Comparison of ENCODE assay signal across 8 mouse cellular contexts in genomic region chr5:27792173-27792470, GRCm38 (mm10). TPM values are rescaled to one million over a fixed set of nuclear protein-coding genes. Genes with fewer than 3 reads are reported as not detected.
DNase-seq lines count a peak whose midpoint lies in the region; ATAC-seq and TF ChIP-seq lines count a peak whose summit lies in the region.

No protein-coding gene starts in this region.

- peak overlapping the region; percentile 83 for H3K9ac ChIP-seq in lung, embryonic 15.5 days
- H3K9ac ChIP-seq in limb, embryonic 12.5 days (replicated peaks), result peak overlapping the region; percentile 84

- no peaks in the 10 kb centered on the region for H3K9me3 ChIP-seq in lung, embryonic 15.5 days
- no peaks in the 10 kb centered on the region for H3K9me3 ChIP-seq in forebrain, embryonic 10.5 days
- no peaks in the 10 kb centered on the region for H3K9me3 ChIP-seq in limb, embryonic 12.5 days

- peaks cover 24% of the 10 kb centered on the region for H3K4me1 ChIP-seq in lung, embryonic 15.5 days
- H3K4me1 ChIP-seq in forebrain, embryonic 10.5 days, result peaks cover 23% of the 10 kb centered on the region
- H3K4me1 ChIP-seq in limb, embryonic 12.5 days (replicated peaks), result peaks cover 18% of the 10 kb centered on the region
- H3K4me1 ChIP-seq in olfactory bulb, adult 2 months (ENCODE audit: control insufficient read depth, insufficient read depth, low read length), result peaks cover 7% of the 10 kb centered on the region

- H3K27me3 ChIP-seq in lung, embryonic 15.5 days, result no peaks in the 10 kb centered on the region
- no peaks in the 10 kb centered on the region for H3K27me3 ChIP-seq in forebrain, embryonic 10.5 days (ENCODE audit: poor library complexity, severe bottlenecking)
- H3K27me3 ChIP-seq in limb, embryonic 12.5 days, result no peaks in the 10 kb centered on the region

- no peak for ATAC-seq in lung, embryonic 15.5 days (ENCODE audit: borderline replicate concordance, extremely low read depth, low FRiP score, low TSS enrichment)
- no peak for ATAC-seq in limb, embryonic 12.5 days (ENCODE audit: insufficient number of reproducible peaks, insufficient read depth, low FRiP score, low TSS enrichment, low read depth)

- H3K27ac ChIP-seq in lung, embryonic 15.5 days, result peak overlapping the region; percentile 95
- peak overlapping the region; percentile 99 for H3K27ac ChIP-seq in forebrain, embryonic 10.5 days
- peak overlapping the region; percentile 95 for H3K27ac ChIP-seq in limb, embryonic 12.5 days
- 0 out of 2 replicates have a peak overlapping the region, but pooled peaks have one; percentile 22 for H3K27ac ChIP-seq in olfactory bulb, adult 2 months (ENCODE audit: insufficient read depth, low read depth, low read length)

- H3K4me3 ChIP-seq in lung, embryonic 15.5 days, result peak overlapping the region; percentile 90
- H3K4me3 ChIP-seq in forebrain, embryonic 10.5 days, result peak overlapping the region; percentile 80
- H3K4me3 ChIP-seq in limb, embryonic 12.5 days (replicated peaks), result peak overlapping the region; percentile 72
- peak overlapping the region; percentile 58 for H3K4me3 ChIP-seq in olfactory bulb, adult 2 months (ENCODE audit: insufficient read depth, low read depth, low read length)

- peaks cover 20% of the 10 kb centered on the region for H3K36me3 ChIP-seq in lung, embryonic 15.5 days
- peaks cover 28% of the 10 kb centered on the region for H3K36me3 ChIP-seq in forebrain, embryonic 10.5 days (replicated peaks)
- peaks cover 22% of the 10 kb centered on the region for H3K36me3 ChIP-seq in limb, embryonic 12.5 days

- DNase-seq in lung, postnatal 25 days (ENCODE audit: low spot score), result no peak
- no peak for DNase-seq in forebrain, embryonic 10.5 days (ENCODE audit: extremely low spot score, low spot score)
- DNase-seq in embryo, embryonic 9.5 days (ENCODE audit: extremely low spot score), result no peak
- DNase-seq in retina, embryonic 14.5 days (ENCODE audit: low spot score), result no peak
- no peak for DNase-seq in embryo, embryonic 11 days

- no peak for TF ChIP-seq POLR2A in olfactory bulb, adult 2 months (IDR thresholded peaks at IDR 0.05; ENCODE audit: insufficient read depth, low read depth, low read length)

- no peak for TF ChIP-seq CTCF in olfactory bulb, adult 2 months (IDR thresholded peaks at IDR 0.05; ENCODE audit: insufficient read depth, low read depth, low read length)

- H3K4me2 ChIP-seq in lung, embryonic 15.5 days, result peak overlapping the region; percentile 75
- peak overlapping the region; percentile 69 for H3K4me2 ChIP-seq in limb, embryonic 12.5 days

- 9% methylated on average over 8 of the region's 8 CpGs for WGBS in lung, embryonic 15.5 days
- 24% methylated on average over 8 of the region's 8 CpGs for WGBS in forebrain, embryonic 10.5 days
- WGBS in limb, embryonic 12.5 days, result 22% methylated on average over 8 of the region's 8 CpGs
- WGBS in olfactory bulb, adult 2 months, result 19% methylated on average over 8 of the region's 8 CpGs

RNA-seq across cellular contexts. Expression of gene Paxip1, which starts 0.6 kb away (rescaled TPM):
- 32.2 and 36.0 TPM in 2 replicates for polyA plus RNA-seq in lung, embryonic 15.5 days (2015; fragmentation: Nextera tagmentation; extraction: Ambion mirVana)
- polyA plus RNA-seq in forebrain, embryonic 10.5 days (2016; fragmentation: Nextera tagmentation; extraction: Ambion mirVana), result 58.7 and 60.7 TPM in 2 replicates
- 44.9 and 52.4 TPM in 2 replicates for polyA plus RNA-seq in limb, embryonic 12.5 days (2016; fragmentation: Nextera tagmentation; extraction: Ambion mirVana)
- not detected in 2 replicates for polyA plus RNA-seq in olfactory bulb, adult 2 months (2012; ENCODE audit: insufficient read depth, insufficient read length, low replicate concordance, missing spikeins)

RNA-seq across cellular contexts. Expression of gene Htr5a, which starts 49.8 kb away (rescaled TPM):
- polyA plus RNA-seq in lung, embryonic 15.5 days (2015; fragmentation: Nextera tagmentation; extraction: Ambion mirVana), result not detected in 2 replicates
- not detected in 2 replicates for polyA plus RNA-seq in forebrain, embryonic 10.5 days (2016; fragmentation: Nextera tagmentation; extraction: Ambion mirVana)
- not detected in 2 replicates for polyA plus RNA-seq in limb, embryonic 12.5 days (2016; fragmentation: Nextera tagmentation; extraction: Ambion mirVana)
- not detected in 2 replicates for polyA plus RNA-seq in olfactory bulb, adult 2 months (2012; ENCODE audit: insufficient read depth, insufficient read length, low replicate concordance, missing spikeins)

Comparison
In these comparisons a context has a peak if more than half of its experiments do, and no peak if none do; other contexts are left out.
1. H3K27ac ChIP-seq: peak in every context shown above with its lines; median percentile 99 in forebrain, embryonic 10.5 days; 95 in lung, embryonic 15.5 days; 95 in limb, embryonic 12.5 days; 22 in olfactory bulb, adult 2 months.
2. RNA of gene Paxip1, which starts 0.6 kb away (polyA plus RNA-seq): 58.7 to 60.7 TPM in forebrain, embryonic 10.5 days, 44.9 to 52.4 TPM in limb, embryonic 12.5 days and 32.2 to 36.0 TPM in lung, embryonic 15.5 days; not detected in olfactory bulb, adult 2 months; every median in the first group is over 10 times any median in the second.
3. Peak in every context shown above with its lines, with median percentiles within 50 percentile points of each other: H3K4me3 ChIP-seq.